Comparison of ENCODE assay signal across 24 mouse cellular contexts in the genomic region with DNA sequence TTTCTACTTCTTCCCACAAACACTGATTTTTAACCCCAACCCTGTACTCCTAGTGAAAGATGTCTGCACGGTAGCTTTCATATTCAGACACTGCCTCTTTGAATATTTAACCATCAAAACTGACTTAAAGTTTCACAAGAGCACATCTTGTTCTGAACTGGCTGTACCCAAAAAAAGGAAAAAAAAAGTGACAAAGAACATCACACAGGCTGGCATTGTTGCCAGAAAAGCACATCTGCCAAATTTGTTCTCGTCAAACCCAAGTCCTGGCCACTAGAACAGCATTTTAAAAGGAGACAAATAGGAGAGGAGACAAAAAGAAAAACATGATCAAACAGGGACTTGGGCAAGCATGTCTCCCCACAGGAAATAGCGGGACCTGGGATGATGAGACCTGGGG. TPM values are rescaled to one million over a fixed set of nuclear protein-coding genes. Genes with fewer than 3 reads are reported as not detected.
DNase-seq lines count a peak whose midpoint lies in the region; ATAC-seq and TF ChIP-seq lines count a peak whose summit lies in the region.
"Had no signal": no experiment of that assay in that cellular context is flagged by ENCODE, and none has a peak within 500 bp of the region (broad histone marks: within the 10 kb centered on the region; RNA-seq: fewer than 3 reads in every experiment).

No protein-coding gene starts in this region.

- TF ChIP-seq CTCF in liver, postnatal 0 days (IDR thresholded peaks at IDR 0.05; ENCODE audit: low read depth), result no peak

- no peak overlapping the region for H3K4me2 ChIP-seq in liver, postnatal 0 days (ENCODE audit: low read depth, low read length)
- H3K4me2 ChIP-seq in liver, embryonic 12.5 days, result no peak overlapping the region
- no peak overlapping the region for H3K4me2 ChIP-seq in hindbrain, embryonic 13.5 days
- H3K4me2 ChIP-seq: embryonic facial prominence, embryonic 15.5 days; limb, embryonic 13.5 days; lung, embryonic 15.5 days; midbrain, embryonic 11.5 days had no signal

- peak; percentile 84 for TF ChIP-seq EP300 in liver, postnatal 0 days (IDR thresholded peaks at IDR 0.05; ENCODE audit: low read depth)

- H3K36me3 ChIP-seq in liver, postnatal 0 days (replicated peaks; ENCODE audit: insufficient read depth, low read length), result no peaks in the 10 kb centered on the region
- H3K36me3 ChIP-seq in liver, embryonic 12.5 days, result no peaks in the 10 kb centered on the region
- no peaks in the 10 kb centered on the region for H3K36me3 ChIP-seq in hindbrain, embryonic 13.5 days
- H3K36me3 ChIP-seq: embryonic facial prominence, embryonic 10.5 days; embryonic facial prominence, embryonic 15.5 days; hindbrain, embryonic 10.5 days; limb, embryonic 13.5 days; lung, embryonic 15.5 days had no signal

- ATAC-seq in liver, postnatal 0 days, result peak; percentile 72
- ATAC-seq in liver, embryonic 12.5 days, result no peak
- ATAC-seq in hindbrain, embryonic 13.5 days (ENCODE audit: low FRiP score), result no peak
- ATAC-seq: forebrain, embryonic 14.5 days; hindbrain, embryonic 16.5 days; midbrain, embryonic 16.5 days had no signal

- no peak overlapping the region for H3K4me3 ChIP-seq in liver, postnatal 0 days (ENCODE audit: low read depth, low read length)
- H3K4me3 ChIP-seq in liver, embryonic 12.5 days, result no peak overlapping the region
- H3K4me3 ChIP-seq in hindbrain, embryonic 13.5 days, result no peak overlapping the region
- H3K4me3 ChIP-seq: embryonic facial prominence, embryonic 10.5 days; embryonic facial prominence, embryonic 15.5 days; hindbrain, embryonic 10.5 days; limb, embryonic 13.5 days; lung, embryonic 15.5 days had no signal

- WGBS in liver, postnatal 0 days (ENCODE audit: insufficient replicate concordance), result 70% methylated on average over 3 of the region's 3 CpGs
- WGBS in liver, embryonic 12.5 days (ENCODE audit: insufficient replicate concordance), result 57% methylated on average over 3 of the region's 3 CpGs
- WGBS in hindbrain, embryonic 13.5 days, result 78% methylated on average over 3 of the region's 3 CpGs

- peak; percentile 44 for DNase-seq in kidney, postnatal 14 days
- DNase-seq in kidney, postnatal 10 days, result no peak
- DNase-seq in liver, postnatal 0 days, result no peak
- DNase-seq in testis, postnatal 14 days (ENCODE audit: low spot score), result peak; percentile 56
- no peak for DNase-seq in testis, postnatal 10 days (ENCODE audit: low spot score)
- peak; percentile 16 for DNase-seq in skeletal muscle tissue, adult 2 months (ENCODE audit: low read depth, low spot score)
- DNase-seq: adrenal gland, adult 2 months; adrenal gland, postnatal 36 days; B cell, adult 2 months; cerebellum, adult 8-10 months; cerebellum, postnatal 25 days; heart, postnatal 14 days had no signal

- H3K27ac ChIP-seq in liver, postnatal 0 days (ENCODE audit: low read depth), result no peak overlapping the region
- no peak overlapping the region for H3K27ac ChIP-seq in liver, embryonic 12.5 days
- H3K27ac ChIP-seq in hindbrain, embryonic 13.5 days, result no peak overlapping the region
- H3K27ac ChIP-seq: embryonic facial prominence, embryonic 10.5 days; embryonic facial prominence, embryonic 15.5 days; hindbrain, embryonic 10.5 days; limb, embryonic 13.5 days; liver, embryonic 14.5 days; lung, embryonic 15.5 days had no signal

- H3K27me3 ChIP-seq in liver, postnatal 0 days (ENCODE audit: insufficient read depth, low read length), result no peaks in the 10 kb centered on the region
- no peaks in the 10 kb centered on the region for H3K27me3 ChIP-seq in liver, embryonic 12.5 days (replicated peaks)
- no peaks in the 10 kb centered on the region for H3K27me3 ChIP-seq in hindbrain, embryonic 13.5 days
- H3K27me3 ChIP-seq: embryonic facial prominence, embryonic 15.5 days; limb, embryonic 13.5 days; lung, embryonic 15.5 days had no signal

- no peak overlapping the region for H3K9ac ChIP-seq in liver, postnatal 0 days (replicated peaks)
- H3K9ac ChIP-seq in liver, embryonic 12.5 days, result no peak overlapping the region
- no peak overlapping the region for H3K9ac ChIP-seq in hindbrain, embryonic 13.5 days
- H3K9ac ChIP-seq: embryonic facial prominence, embryonic 15.5 days; limb, embryonic 13.5 days; liver, embryonic 14.5 days; lung, embryonic 15.5 days had no signal

- H3K9me3 ChIP-seq in liver, postnatal 0 days (ENCODE audit: low read length), result no peaks in the 10 kb centered on the region
- no peaks in the 10 kb centered on the region for H3K9me3 ChIP-seq in liver, embryonic 12.5 days (replicated peaks)
- H3K9me3 ChIP-seq in hindbrain, embryonic 13.5 days, result no peaks in the 10 kb centered on the region
- H3K9me3 ChIP-seq: embryonic facial prominence, embryonic 10.5 days; embryonic facial prominence, embryonic 15.5 days; hindbrain, embryonic 10.5 days; limb, embryonic 13.5 days; lung, embryonic 15.5 days had no signal

- no peaks in the 10 kb centered on the region for H3K4me1 ChIP-seq in liver, postnatal 0 days (ENCODE audit: insufficient read depth)
- H3K4me1 ChIP-seq in liver, embryonic 12.5 days, result no peaks in the 10 kb centered on the region
- no peaks in the 10 kb centered on the region for H3K4me1 ChIP-seq in hindbrain, embryonic 13.5 days (replicated peaks)
- H3K4me1 ChIP-seq: embryonic facial prominence, embryonic 10.5 days; lung, embryonic 15.5 days had no signal

RNA-seq across cellular contexts. Expression of a gene that starts 28.6 kb away (rescaled TPM):
- polyA plus RNA-seq in liver, postnatal 0 days (2015; fragmentation: Nextera tagmentation; extraction: Ambion mirVana), result 1.7 and 2.1 TPM in 2 replicates
- polyA plus RNA-seq in liver, embryonic 12.5 days (2016; fragmentation: Nextera tagmentation; extraction: Ambion mirVana), result 2.6 TPM in 2 replicates
- 6.4 and 7.4 TPM in 2 replicates for polyA plus RNA-seq in hindbrain, embryonic 13.5 days (2015; fragmentation: Nextera tagmentation; extraction: Ambion mirVana)

Comparison
In these comparisons a context has a peak if more than half of its experiments do, and no peak if none do; other contexts are left out.
1. DNase-seq: peak in kidney, postnatal 14 days (single experiment), testis, postnatal 14 days (single experiment) and skeletal muscle tissue, adult 2 months (single experiment); none in kidney, postnatal 10 days (single experiment), liver, postnatal 0 days (single experiment) and testis, postnatal 10 days (single experiment).